Mouse (Mus musculus) hindbrain, embryonic 11.5 days (tissue): ENCODE results near the gene Ddt. TPM values are rescaled to one million over a fixed set of nuclear protein-coding genes. Genes with fewer than 3 reads are reported as not detected.

Experiments used
- ATAC-seq: fragments of 200-750 bp; cut with Nextera tagmentation; 2 replicates; pipeline ENCODE4 v1.8.0; 2017; ENCODE audit warnings: mild to moderate bottlenecking, moderate TSS enrichment, moderate library complexity; ENCODE audit not compliant: low FRiP score
- DNase-seq: peaks from one replicate; pipeline ENCODE4 v3.0.0-alpha.2; 2015; ENCODE audit warnings: low spot score
- H3K27ac ChIP-seq: fragments of 300-500 bp; sonication (generic); 2 replicates; pipeline ENCODE4 v1.5.1; 2014; ENCODE audit warnings: mild to moderate bottlenecking, low read depth, low read length
- H3K27me3 ChIP-seq: fragments of 300-500 bp; sonication (generic); 2 replicates; pipeline ENCODE4 v1.6.1; 2014; ENCODE audit warnings: mild to moderate bottlenecking, low read length, moderate library complexity, mixed read lengths; ENCODE audit not compliant: control insufficient read depth, insufficient read depth
- H3K36me3 ChIP-seq: fragments of 300-500 bp; sonication (generic); 2 replicates; pipeline ENCODE4 v1.6.1; 2014; ENCODE audit warnings: mild to moderate bottlenecking, low read length, moderate library complexity, mixed read lengths; ENCODE audit not compliant: control insufficient read depth, insufficient read depth
- H3K4me1 ChIP-seq: fragments of 300-500 bp; sonication (generic); replicated peaks from 2 replicates; pipeline ENCODE4 v1.6.1; 2014; ENCODE audit warnings: low read length, mixed read lengths; ENCODE audit not compliant: control insufficient read depth, insufficient read depth
- H3K4me2 ChIP-seq: fragments of 300-500 bp; sonication (generic); replicated peaks from 2 replicates; pipeline ENCODE4 v1.6.1; 2014; ENCODE audit warnings: mild to moderate bottlenecking, low read depth, low read length
- H3K4me3 ChIP-seq: fragments of 300-500 bp; sonication (generic); 2 replicates; pipeline ENCODE4 v1.5.1; 2014; ENCODE audit warnings: low read depth, low read length
- H3K9ac ChIP-seq: fragments of 300-500 bp; sonication (generic); 2 replicates; pipeline ENCODE4 v1.6.1; 2014; ENCODE audit warnings: low read depth, low read length
- H3K9me3 ChIP-seq: fragments of 300-500 bp; sonication (generic); 2 replicates; pipeline ENCODE4 v1.6.1; 2016; ENCODE audit warnings: low read length; ENCODE audit not compliant: control insufficient read depth
- WGBS: fragments of 180-500 bp; shearing (Covaris S2); extraction: QIAGEN DNeasy Blood & Tissue Kit; methylation state at CpG from one replicate; pipeline ENCODE4 v1.1.7; 2014; 5-methylcytosine and 5-hydroxymethylcytosine counted together
- polyA plus RNA-seq: library from polyadenylated mRNA; unstranded; fragments of >200 nt; fragmentation: Nextera tagmentation; extraction: Ambion mirVana; gene quantifications from 2 replicates; pipeline ENCODE4 v1.2.1, GENCODE M21; 2014

Ddt gene
- 89.1 and 91.7 TPM in 2 replicates for polyA plus RNA-seq

DNA sequence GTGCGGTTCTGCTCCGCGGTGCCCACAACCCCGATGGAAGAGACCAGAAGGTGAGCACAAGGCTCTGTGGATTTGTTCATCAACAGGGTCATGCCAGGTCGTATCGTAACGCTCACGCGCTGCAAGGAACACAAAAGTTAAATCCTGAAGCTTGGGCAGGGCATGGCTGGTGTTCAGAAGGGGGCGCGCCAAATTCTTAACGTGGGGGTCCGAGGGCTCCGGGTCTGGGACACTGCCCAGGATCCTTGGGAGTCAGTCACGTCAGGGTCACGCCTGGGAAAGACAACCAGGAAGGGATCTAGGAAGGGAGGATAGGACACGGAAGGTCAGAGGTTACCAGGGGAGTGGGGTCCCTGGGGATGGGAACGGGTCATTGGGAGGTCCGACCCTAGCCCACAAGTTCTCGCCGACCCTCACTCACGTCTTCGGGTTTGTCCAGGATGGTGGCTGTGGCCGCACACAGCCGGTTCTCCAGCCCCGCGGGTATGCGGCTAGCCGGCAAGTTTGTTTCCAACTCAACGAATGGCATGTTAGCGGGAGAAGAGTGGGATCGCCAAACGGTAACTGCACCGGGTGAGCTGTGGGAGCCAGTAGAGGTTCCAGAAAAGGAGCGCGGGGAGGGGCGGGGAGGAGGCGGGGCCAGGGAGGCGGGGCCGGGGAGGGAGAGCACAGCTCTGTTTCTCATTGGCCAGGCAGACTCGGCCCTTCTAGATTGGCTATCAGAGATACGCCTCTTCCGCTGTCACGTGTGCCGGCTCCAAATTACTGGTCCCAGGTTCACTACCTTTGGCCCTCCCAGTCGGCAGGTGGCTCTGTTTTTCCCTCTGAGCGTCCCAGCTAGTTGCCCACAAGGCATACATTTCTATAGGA lies at the start of gene Ddt:
Gene Ddt, minus strand, starts transcription at position 620 of the 870 bp plus-strand sequence.
- H3K9ac ChIP-seq, result peak within 1 kb of the TSS; percentile 51
- DNase-seq (peak; percentile 86), ATAC-seq (peak; percentile 97)
- H3K4me3 ChIP-seq, result peak within 1 kb of the TSS; percentile 52
- no peaks in the 10 kb centered on the region for H3K27me3 ChIP-seq
- peak within 1 kb of the TSS; percentile 92 for H3K4me2 ChIP-seq
- H3K27ac ChIP-seq, result no peak within 1 kb of the TSS
- no peaks in the 10 kb centered on the region for H3K9me3 ChIP-seq
- H3K36me3 ChIP-seq, result no peaks in the 10 kb centered on the region
- 0 out of 2 replicates have a peak, but pooled peaks cover 3% of the 10 kb centered on the region for H3K4me1 ChIP-seq
- under 1% methylated on average over 47 of the region's 47 CpGs for WGBS

DNA sequence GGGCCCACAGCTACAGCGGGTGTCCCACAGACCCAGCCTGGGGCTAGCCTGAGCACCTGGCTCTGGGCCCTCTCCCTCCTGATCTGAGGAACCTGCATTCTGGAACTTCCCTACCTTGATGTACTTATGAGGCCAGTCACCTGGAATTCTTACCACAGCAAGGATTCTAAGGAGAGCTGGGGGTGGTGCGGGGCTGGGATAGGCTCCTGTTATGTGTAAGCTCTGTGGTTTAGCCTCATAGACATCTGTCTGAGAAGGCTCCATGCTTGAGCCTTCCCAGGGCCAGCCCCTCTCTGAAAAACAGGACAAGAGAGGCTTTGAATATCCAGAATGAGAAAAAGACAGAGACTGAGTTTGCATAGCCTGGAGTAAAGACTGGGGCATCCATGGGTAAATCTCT lies 49.2 kb upstream of the Ddt start, which contains the start of gene Gstt4:
Gene Gstt4, minus strand, starts transcription at position 101 of the 400 bp plus-strand sequence.
- Histone ChIP-seq H3K27ac (no peak within 1 kb of the TSS), H3K4me3 (no peak within 1 kb of the TSS), H3K4me2 (no peak within 1 kb of the TSS), H3K4me1 (no peaks in the 10 kb centered on the region), H3K36me3 (no peaks in the 10 kb centered on the region), H3K9ac (no peak within 1 kb of the TSS), H3K9me3 (no peaks in the 10 kb centered on the region), H3K27me3 (no peaks in the 10 kb centered on the region)
- 95% methylated on average over 2 of the region's 2 CpGs for WGBS
- ATAC-seq (no peak), DNase-seq (no peak)

DNA sequence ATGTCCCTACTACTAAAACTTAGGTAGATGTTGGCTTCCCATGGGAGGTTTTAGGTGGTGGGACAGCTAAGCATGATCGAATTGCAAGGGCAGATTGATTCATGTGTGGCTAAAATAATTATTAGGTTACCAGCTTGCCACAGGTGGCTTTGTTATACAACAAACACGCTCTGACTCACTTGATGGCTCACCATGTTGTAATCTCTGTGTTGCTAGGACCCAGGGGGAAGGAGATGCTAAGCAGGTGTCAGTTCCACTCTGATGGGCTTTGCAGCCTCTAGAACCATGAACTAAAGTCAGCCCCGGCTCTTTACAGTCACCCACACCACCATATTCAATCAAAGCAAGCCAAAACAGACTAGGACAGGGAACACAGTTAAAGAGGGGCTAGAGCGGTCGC lies 46.7 kb upstream of the Ddt start:
- Histone ChIP-seq H3K9me3 (no peaks in the 10 kb centered on the region), H3K4me3 (no peak overlapping the region), H3K4me2 (no peak overlapping the region), H3K27me3 (no peaks in the 10 kb centered on the region), H3K36me3 (no peaks in the 10 kb centered on the region), H3K4me1 (no peaks in the 10 kb centered on the region), H3K9ac (no peak overlapping the region), H3K27ac (no peak overlapping the region)
- WGBS, result 88% methylated on average over 5 of the region's 5 CpGs
- no peak for ATAC-seq
- DNase-seq, result no peak

GRCm38 (mm10) chr10:75818641-75819040 lies 45.4 kb upstream of the Ddt start:
- Histone ChIP-seq H3K27ac (no peak overlapping the region), H3K4me1 (no peaks in the 10 kb centered on the region), H3K27me3 (no peaks in the 10 kb centered on the region), H3K36me3 (no peaks in the 10 kb centered on the region), H3K4me2 (no peak overlapping the region), H3K9me3 (no peaks in the 10 kb centered on the region), H3K4me3 (no peak overlapping the region), H3K9ac (no peak overlapping the region)
- DNase-seq (no peak), ATAC-seq (no peak)
- 62% methylated on average over 10 of the region's 10 CpGs for WGBS

GRCm38 (mm10) chr10:75804217-75804616 lies 31.0 kb upstream of the Ddt start:
- Histone ChIP-seq H3K9me3 (no peaks in the 10 kb centered on the region), H3K4me3 (no peak overlapping the region), H3K9ac (no peak overlapping the region), H3K27ac (no peak overlapping the region), H3K4me2 (no peak overlapping the region), H3K27me3 (no peaks in the 10 kb centered on the region), H3K4me1 (no peaks in the 10 kb centered on the region), H3K36me3 (no peaks in the 10 kb centered on the region)
- no peak for DNase-seq
- no peak for ATAC-seq
- WGBS, result 74% methylated on average over 2 of the region's 2 CpGs

- no peaks in the 10 kb centered on the region for H3K9me3 ChIP-seq
- peak; percentile 61 for DNase-seq
These were observed 25.0 kb upstream of the Ddt start, which contains the start of gene Gstt1 for GRCm38 (mm10) chr10:75798176-75798696. Gene Gstt1 (minus strand): TSS chr10:75798584.

GRCm38 (mm10) chr10:75797619-75798175 lies 24.5 kb upstream of the Ddt start:
- Histone ChIP-seq H3K4me3 (peak overlapping the region; percentile 37), H3K9ac (peak overlapping the region; percentile 61), H3K4me2 (peak overlapping the region; percentile 78), H3K4me1 (peaks cover 4% of the 10 kb centered on the region), H3K36me3 (no peaks in the 10 kb centered on the region), H3K9me3 (no peaks in the 10 kb centered on the region), H3K27ac (no peak overlapping the region), H3K27me3 (peaks cover 4% of the 10 kb centered on the region; the same call in 1 of the 2 replicates)
- under 1% methylated on average over 12 of the region's 12 CpGs for WGBS
- DNase-seq (peak; percentile 52), ATAC-seq (peak; percentile 51; the same call in 1 of the 2 replicates)

More at GRCm38 (mm10) chr10:75798176-75798696, 25.0 kb upstream of the Ddt start, which contains the start of gene Gstt1:
- Histone ChIP-seq H3K4me3 (peak within 1 kb of the TSS; percentile 37), H3K9ac (peak within 1 kb of the TSS; percentile 61), H3K4me1 (peaks cover 4% of the 10 kb centered on the region), H3K36me3 (no peaks in the 10 kb centered on the region), H3K4me2 (peak within 1 kb of the TSS; percentile 78), H3K27ac (no peak within 1 kb of the TSS), H3K27me3 (peaks cover 4% of the 10 kb centered on the region; the same call in 1 of the 2 replicates)
- WGBS, result 2% methylated on average over 18 of the region's 18 CpGs
- ATAC-seq, result no peak

DNA sequence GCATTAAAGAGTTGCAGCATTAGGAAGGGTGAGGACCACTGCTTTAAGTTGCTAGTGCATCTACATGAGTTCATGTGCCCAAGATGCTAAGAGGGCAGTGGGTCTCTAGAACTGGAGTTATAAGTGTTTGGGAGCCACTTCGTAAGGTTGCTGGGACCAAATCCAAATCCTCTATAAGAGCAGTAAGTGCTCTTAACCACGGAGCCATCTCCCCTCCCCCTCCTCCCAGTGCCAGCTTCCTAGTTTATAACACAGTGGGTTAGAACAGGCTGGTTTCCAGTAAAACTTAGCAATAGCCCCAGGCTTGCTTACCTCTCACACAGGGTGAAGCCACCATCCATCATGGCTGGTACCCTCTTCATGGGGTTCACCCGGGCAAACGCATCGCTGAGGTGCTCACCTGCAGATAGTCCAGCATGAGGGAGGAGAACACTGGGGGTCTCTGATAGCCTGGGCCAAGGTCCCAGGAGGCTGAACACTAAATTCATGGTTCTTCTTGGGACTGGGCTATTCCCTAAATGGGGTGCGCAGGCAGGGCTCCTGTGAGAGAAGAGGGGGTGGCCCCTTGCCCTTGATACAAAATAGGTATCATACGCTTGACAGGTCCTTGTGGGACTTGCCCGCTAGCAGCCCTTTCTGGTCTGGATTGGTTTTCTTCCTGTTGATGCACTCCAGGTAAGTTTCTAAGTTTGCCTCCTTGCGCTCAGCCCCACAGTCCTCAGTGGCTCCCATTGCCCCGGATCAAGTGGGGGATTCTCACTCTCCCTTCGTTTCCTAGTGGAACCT lies 23.7 kb upstream of the Ddt start:
- H3K4me1 ChIP-seq, result peaks cover 4% of the 10 kb centered on the region
- no peak for ATAC-seq
- peak overlapping the region; percentile 37 for H3K4me3 ChIP-seq
- 42% methylated on average over 11 of the region's 11 CpGs for WGBS
- H3K27me3 ChIP-seq, result peaks cover 4% of the 10 kb centered on the region; the same call in 1 of the 2 replicates
- no peaks in the 10 kb centered on the region for H3K36me3 ChIP-seq
- no peak for DNase-seq
- H3K4me2 ChIP-seq, result peak overlapping the region; percentile 78
- no peak overlapping the region for H3K27ac ChIP-seq
- no peak overlapping the region for H3K9ac ChIP-seq
- no peaks in the 10 kb centered on the region for H3K9me3 ChIP-seq
